Mouse (Mus musculus): ENCODE measurements around the gene Pcyt2. TPM values are rescaled to one million over a fixed set of nuclear protein-coding genes. Genes with fewer than 3 reads are reported as not detected.

The Pcyt2 gene
- polyA plus RNA-seq, 1 experiment from 2014 or later = 151 TPM

DNA sequence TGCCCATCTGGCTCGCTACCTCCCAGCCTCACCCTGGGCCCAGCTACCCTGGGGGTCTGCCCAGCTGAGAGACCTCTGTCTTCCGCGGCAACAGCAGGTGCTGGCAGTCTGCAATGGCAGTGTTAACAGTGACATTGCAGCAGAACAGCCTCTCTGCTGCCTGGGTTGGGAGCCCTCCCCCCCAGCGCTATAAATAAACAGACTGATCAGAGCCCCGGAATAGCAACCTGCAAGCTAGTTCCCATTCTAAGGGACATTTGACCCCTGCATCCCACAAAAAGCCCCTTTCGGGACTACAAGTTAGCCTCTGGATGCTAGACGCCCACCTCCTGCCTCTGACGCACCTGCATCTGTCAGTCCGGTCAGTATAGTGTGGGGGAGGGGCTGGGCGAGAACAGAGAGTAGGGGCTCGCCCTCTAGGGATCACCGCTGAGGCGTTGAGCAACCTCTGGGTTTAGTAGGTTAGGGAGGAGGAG is 30.3 kb upstream of the Pcyt2 start, which contains the start of gene Myadml2:
TSS of gene Myadml2 (minus strand) at position 158 of the 476 bp plus-strand sequence.
- no peaks in the 10 kb centered on the region for H3K9me3 ChIP-seq
- peak within 1 kb of the TSS; percentile 51 for H3K9ac ChIP-seq
- no peak within 1 kb of the TSS for H3K27ac ChIP-seq
- no peaks in the 10 kb centered on the region for H3K36me3 ChIP-seq
- H3K4me1 ChIP-seq = peaks cover 17% of the 10 kb centered on the region
- ATAC-seq (ENCODE audit: low FRiP score, low read depth) = no peak
- H3K4me2 ChIP-seq (replicated peaks) = peak within 1 kb of the TSS; percentile 57
- H3K4me3 ChIP-seq = peak within 1 kb of the TSS; percentile 19
- peaks cover 5% of the 10 kb centered on the region; the same call in 1 of the 2 replicates for H3K27me3 ChIP-seq (replicated peaks)
- 6% methylated on average over 13 of the region's 13 CpGs for WGBS

GRCm38 (mm10) chr11:120647047-120647830 is 29.5 kb upstream of the Pcyt2 start:
- peak overlapping the region; percentile 19; the same call in 1 of the 2 replicates for H3K4me3 ChIP-seq
- no peak for ATAC-seq (ENCODE audit: low FRiP score, low read depth)

DNA sequence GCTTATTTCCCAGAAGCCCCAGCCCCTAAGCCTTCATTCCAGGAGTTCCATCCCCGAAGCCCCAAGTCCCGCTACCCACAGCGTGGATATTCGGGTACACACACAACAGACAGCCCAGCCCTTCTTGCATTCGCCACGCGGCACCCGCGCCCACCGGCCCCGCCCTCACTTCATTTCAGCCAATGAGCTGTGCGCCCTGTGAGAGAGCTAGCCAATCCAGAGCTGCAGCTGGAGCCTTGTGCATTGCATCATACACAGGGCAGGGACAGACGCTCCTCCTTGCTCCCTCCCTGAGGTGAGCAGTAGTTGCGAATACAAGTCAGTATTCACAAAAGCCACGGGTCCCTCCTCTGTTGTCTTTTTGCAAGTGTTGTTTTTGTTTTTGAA is 25.9 kb upstream of the Pcyt2 start, which contains the start of gene Pycr1:
TSS of gene Pycr1 (minus strand) at position 169 of the 387 bp plus-strand sequence.
- H3K36me3 ChIP-seq = no peaks in the 10 kb centered on the region
- peaks cover 35% of the 10 kb centered on the region for H3K4me1 ChIP-seq
- peaks cover 12% of the 10 kb centered on the region; the same call in 1 of the 2 replicates for H3K27me3 ChIP-seq (replicated peaks)
- ATAC-seq (ENCODE audit: low FRiP score, low read depth) = peak; percentile 100
- H3K27ac ChIP-seq = no peak within 1 kb of the TSS
- peak within 1 kb of the TSS; percentile 58 for H3K9ac ChIP-seq
- H3K4me2 ChIP-seq (replicated peaks) = peak within 1 kb of the TSS; percentile 82
- WGBS = under 1% methylated on average over 15 of the region's 15 CpGs
- peak within 1 kb of the TSS; percentile 40 for H3K4me3 ChIP-seq
- no peaks in the 10 kb centered on the region for H3K9me3 ChIP-seq

More at GRCm38 (mm10) chr11:120647047-120647830, 29.5 kb upstream of the Pcyt2 start:
- H3K27ac ChIP-seq = no peak overlapping the region
- peaks cover 5% of the 10 kb centered on the region; the same call in 1 of the 2 replicates for H3K27me3 ChIP-seq (replicated peaks)
- H3K4me1 ChIP-seq = peaks cover 25% of the 10 kb centered on the region
- H3K9ac ChIP-seq = no peak overlapping the region; the same call in 1 of the 2 replicates
- no peaks in the 10 kb centered on the region for H3K36me3 ChIP-seq
- H3K9me3 ChIP-seq = no peaks in the 10 kb centered on the region
- 82% methylated on average over 35 of the region's 35 CpGs for WGBS
- H3K4me2 ChIP-seq (replicated peaks) = peak overlapping the region; percentile 57

DNA sequence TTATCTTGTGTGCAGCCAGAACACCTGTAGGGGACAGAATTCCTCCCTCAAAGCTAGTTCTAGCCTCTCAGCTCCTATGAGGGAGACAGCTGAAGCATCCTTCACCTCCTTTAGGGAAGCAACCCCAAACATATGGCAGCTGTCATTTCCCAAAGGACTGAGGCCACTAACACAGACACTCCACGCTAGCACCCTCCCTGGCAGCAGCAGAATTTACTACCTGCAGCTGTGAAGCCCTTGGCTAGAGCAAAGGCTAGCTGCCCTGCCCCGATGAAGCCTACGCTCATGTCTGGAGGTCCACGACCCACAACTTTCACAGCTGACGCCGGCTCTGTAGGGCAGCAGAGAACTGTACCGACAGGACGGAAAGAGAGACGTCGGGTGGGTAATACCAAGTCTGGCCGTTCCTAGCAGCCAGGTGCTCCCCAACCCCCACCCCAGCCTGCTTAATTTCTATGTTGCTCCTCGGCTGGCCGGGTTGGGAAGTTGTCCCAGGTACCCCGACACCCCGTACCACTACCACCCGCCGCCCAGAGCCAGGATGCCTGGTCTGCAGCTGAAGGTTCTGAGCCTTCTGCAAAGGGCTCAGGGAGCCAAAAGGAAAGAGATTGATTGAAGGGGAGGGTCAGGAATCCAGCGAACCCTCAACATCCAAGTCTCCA is 25.3 kb upstream of the Pcyt2 start:
- no peaks in the 10 kb centered on the region for H3K36me3 ChIP-seq
- peaks cover 12% of the 10 kb centered on the region; the same call in 1 of the 2 replicates for H3K27me3 ChIP-seq (replicated peaks)
- peak overlapping the region; percentile 58 for H3K9ac ChIP-seq
- ATAC-seq (ENCODE audit: low FRiP score, low read depth) = peak; percentile 65
- WGBS = 2% methylated on average over 18 of the region's 18 CpGs
- peak overlapping the region; percentile 82 for H3K4me2 ChIP-seq (replicated peaks)
- H3K9me3 ChIP-seq = no peaks in the 10 kb centered on the region
- H3K4me3 ChIP-seq = peak overlapping the region; percentile 40
- peaks cover 32% of the 10 kb centered on the region for H3K4me1 ChIP-seq
- no peak overlapping the region for H3K27ac ChIP-seq

GRCm38 (mm10) chr11:120641869-120642268 is 24.1 kb upstream of the Pcyt2 start:
- no peak for ATAC-seq (ENCODE audit: low FRiP score, low read depth)
- Histone ChIP-seq H3K36me3 (no peaks in the 10 kb centered on the region), H3K27me3 (replicated peaks) (0 out of 2 replicates have a peak, but pooled peaks cover 6% of the 10 kb centered on the region), H3K4me2 (replicated peaks) (peak overlapping the region; percentile 82), H3K9ac (peak overlapping the region; percentile 33; the same call in 1 of the 2 replicates), H3K9me3 (no peaks in the 10 kb centered on the region), H3K4me3 (no peak overlapping the region), H3K4me1 (peaks cover 21% of the 10 kb centered on the region), H3K27ac (no peak overlapping the region)
- WGBS = 83% methylated on average over 8 of the region's 8 CpGs

GRCm38 (mm10) chr11:120641255-120641654 is 23.5 kb upstream of the Pcyt2 start:
- WGBS = 68% methylated on average over 9 of the region's 9 CpGs
- H3K36me3 ChIP-seq = no peaks in the 10 kb centered on the region
- peak overlapping the region; percentile 33 for H3K9ac ChIP-seq
- H3K4me1 ChIP-seq = peaks cover 21% of the 10 kb centered on the region
- no peak for ATAC-seq (ENCODE audit: low FRiP score, low read depth)
- no peak overlapping the region for H3K4me3 ChIP-seq
- H3K9me3 ChIP-seq = no peaks in the 10 kb centered on the region
- 0 out of 2 replicates have a peak, but pooled peaks cover 6% of the 10 kb centered on the region for H3K27me3 ChIP-seq (replicated peaks)
- H3K4me2 ChIP-seq (replicated peaks) = peak overlapping the region; percentile 12; the same call in 1 of the 2 replicates
- no peak overlapping the region for H3K27ac ChIP-seq

DNA sequence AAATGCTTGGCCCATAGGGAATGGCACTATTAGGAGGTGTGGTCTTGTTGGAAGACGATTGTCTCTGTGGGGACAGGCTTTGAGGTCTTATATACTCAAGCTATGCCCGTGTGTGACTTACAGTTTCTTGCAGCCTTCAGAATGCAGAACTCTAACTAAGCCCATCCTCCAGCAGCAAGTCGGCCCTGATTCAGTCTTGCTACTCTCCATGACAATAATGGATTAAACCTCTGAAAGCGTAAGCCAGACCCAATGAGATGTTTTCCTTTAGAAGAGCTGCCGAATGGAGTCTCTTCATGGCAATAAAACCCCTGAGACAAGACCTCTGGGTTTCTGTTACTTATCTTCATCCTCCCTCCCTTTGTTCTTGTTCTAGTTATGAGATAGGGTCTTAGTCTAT is 17.1 kb upstream of the Pcyt2 start:
- peaks cover 31% of the 10 kb centered on the region for H3K4me1 ChIP-seq
- no peaks in the 10 kb centered on the region for H3K9me3 ChIP-seq
- no peak overlapping the region for H3K27ac ChIP-seq
- no peak overlapping the region for H3K4me2 ChIP-seq (replicated peaks)
- no peaks in the 10 kb centered on the region for H3K36me3 ChIP-seq
- H3K9ac ChIP-seq = no peak overlapping the region
- no peak overlapping the region for H3K4me3 ChIP-seq
- WGBS = 85% methylated on average over 5 of the region's 5 CpGs
- H3K27me3 ChIP-seq (replicated peaks) = no peaks in the 10 kb centered on the region
- ATAC-seq (ENCODE audit: low FRiP score, low read depth) = no peak

- Histone ChIP-seq H3K4me2 (replicated peaks) (peak within 1 kb of the TSS; percentile 97), H3K36me3 (peaks cover 11% of the 10 kb centered on the region), H3K27ac (peak within 1 kb of the TSS; percentile 79), H3K9me3 (no peaks in the 10 kb centered on the region), H3K4me3 (peak within 1 kb of the TSS; percentile 90), H3K4me1 (peaks cover 40% of the 10 kb centered on the region), H3K9ac (peak within 1 kb of the TSS; percentile 95), H3K27me3 (replicated peaks) (no peaks in the 10 kb centered on the region)
- ATAC-seq (ENCODE audit: low FRiP score, low read depth) = peak; percentile 89
- WGBS = 10% methylated on average over 58 of the region's 58 CpGs
Observed at GRCm38 (mm10) chr11:120633520-120634343, 16.0 kb upstream of the Pcyt2 start, which contains the start of gene Mafg. Gene Mafg (minus strand): TSS chr11:120633600.

DNA sequence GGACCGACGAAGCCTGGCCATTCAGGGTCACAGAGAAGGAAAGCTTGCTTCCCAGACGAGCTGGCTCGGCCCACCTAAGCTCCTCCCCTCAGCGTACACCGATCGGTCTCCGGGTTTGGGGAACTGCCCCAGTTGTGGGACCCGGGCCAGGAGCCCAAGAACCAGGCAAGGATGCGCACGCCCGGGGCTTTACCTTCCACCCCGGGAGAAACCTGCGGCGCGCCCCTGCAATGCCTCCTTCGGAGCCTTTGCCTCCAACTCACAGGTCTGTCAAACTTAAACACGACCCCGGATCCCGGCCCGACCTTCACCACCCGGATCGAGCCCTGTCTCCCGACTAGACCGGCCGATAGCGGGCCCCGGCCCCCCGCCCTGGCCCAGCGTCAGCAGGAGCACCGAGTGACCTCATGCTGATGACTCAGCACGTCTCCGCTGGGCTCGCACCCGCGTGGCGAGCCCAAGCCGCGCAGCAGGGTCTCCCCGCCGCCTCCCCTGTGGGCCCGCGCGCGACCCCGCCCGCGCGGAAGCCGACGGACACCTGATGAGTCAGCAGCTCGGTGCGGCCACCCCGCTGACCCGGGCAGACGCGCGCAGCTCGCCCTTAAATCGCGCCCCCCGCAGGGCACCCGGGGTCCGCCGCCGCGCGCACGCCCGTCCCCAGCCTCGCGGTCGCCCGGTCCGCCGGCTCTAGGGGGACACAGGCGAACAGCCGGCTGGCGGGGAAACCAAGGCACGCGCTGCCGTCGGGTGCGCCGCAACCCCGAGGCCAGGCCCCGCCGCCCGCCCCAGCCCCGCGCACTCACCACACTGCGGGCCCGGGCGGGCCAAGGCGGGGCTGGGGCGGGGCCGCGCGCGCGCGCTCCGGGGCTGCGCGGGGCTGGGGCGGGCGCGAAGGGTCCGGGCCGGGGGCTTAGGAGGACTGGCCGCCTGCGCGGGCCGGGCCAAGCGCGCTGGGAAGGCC is 15.1 kb upstream of the Pcyt2 start:
- WGBS = under 1% methylated on average over 103 of the region's 116 CpGs
- peaks cover 14% of the 10 kb centered on the region for H3K36me3 ChIP-seq
- peaks cover 40% of the 10 kb centered on the region for H3K4me1 ChIP-seq
- ATAC-seq (ENCODE audit: low FRiP score, low read depth) = peak; percentile 82
- H3K27me3 ChIP-seq (replicated peaks) = no peaks in the 10 kb centered on the region
- H3K27ac ChIP-seq = peak overlapping the region; percentile 79
- H3K9me3 ChIP-seq = no peaks in the 10 kb centered on the region
- peak overlapping the region; percentile 90 for H3K4me3 ChIP-seq
- H3K9ac ChIP-seq = peak overlapping the region; percentile 95
- peak overlapping the region; percentile 97 for H3K4me2 ChIP-seq (replicated peaks)

DNA sequence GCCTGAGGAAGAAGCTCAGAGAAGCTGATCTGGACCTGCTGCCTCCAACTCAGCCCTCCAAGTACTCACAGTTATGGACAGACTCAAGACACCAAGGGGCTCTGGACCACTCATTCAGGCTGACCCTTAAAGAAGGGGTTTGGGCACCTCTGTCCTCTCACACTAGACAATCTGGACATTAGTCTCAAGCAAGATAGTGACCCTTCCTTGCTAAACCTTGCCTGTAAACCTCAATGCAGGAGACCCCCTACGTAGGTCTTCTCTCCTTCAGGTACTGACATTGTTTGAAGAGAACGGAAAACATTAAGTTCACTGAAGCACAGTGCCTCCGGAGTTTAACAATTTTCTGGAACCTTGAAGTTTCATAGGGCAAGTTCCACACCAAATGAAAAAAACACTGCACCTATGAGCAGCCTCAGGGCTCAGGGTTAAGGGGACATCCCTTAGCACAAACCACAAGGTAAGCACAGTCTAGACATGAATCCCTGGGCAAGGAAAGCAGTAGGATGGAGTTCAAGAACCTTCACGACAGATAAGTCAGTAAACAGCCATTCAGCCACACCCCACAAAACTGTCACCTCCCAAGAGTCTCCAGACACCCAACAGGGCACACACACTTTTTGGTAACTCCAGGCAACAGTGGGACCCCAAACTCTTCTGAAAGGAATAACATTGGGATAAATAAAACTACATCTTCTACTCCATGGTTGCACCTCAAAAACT is 14.2 kb upstream of the Pcyt2 start:
- H3K9me3 ChIP-seq = no peaks in the 10 kb centered on the region
- no peaks in the 10 kb centered on the region for H3K27me3 ChIP-seq (replicated peaks)
- peak overlapping the region; percentile 90 for H3K4me3 ChIP-seq
- H3K9ac ChIP-seq = peak overlapping the region; percentile 95
- peaks cover 40% of the 10 kb centered on the region for H3K4me1 ChIP-seq
- H3K27ac ChIP-seq = no peak overlapping the region
- WGBS = 69% methylated on average over 4 of the region's 4 CpGs
- H3K36me3 ChIP-seq = peaks cover 23% of the 10 kb centered on the region
- H3K4me2 ChIP-seq (replicated peaks) = peak overlapping the region; percentile 97
- ATAC-seq (ENCODE audit: low FRiP score, low read depth) = no peak

All from neural tube, embryonic 12.5 days (tissue).